Comparison of ENCODE assay signal across 8 mouse cellular contexts in genomic region chr7:100862828-100863638, GRCm38 (mm10). TPM values are rescaled to one million over a fixed set of nuclear protein-coding genes. Genes with fewer than 3 reads are reported as not detected.
A peak's percentile ranks its signal among the peaks of the same experiment; 100 is the strongest.
DNase-seq lines count a peak whose midpoint lies in the region; ATAC-seq and TF ChIP-seq lines count a peak whose summit lies in the region.

TSS of gene Relt (minus strand) at chr7:100863446.

- peak within 1 kb of the TSS; percentile 98 for H3K27ac ChIP-seq in bone marrow, adult 2 months (ENCODE audit: control insufficient read depth, insufficient read depth, low read depth, low read length, poor library complexity)
- peak within 1 kb of the TSS; percentile 75 for H3K27ac ChIP-seq in embryonic facial prominence, embryonic 14.5 days (replicated peaks; ENCODE audit: low read depth, low read length)
- H3K27ac ChIP-seq in limb, embryonic 13.5 days: peak within 1 kb of the TSS; percentile 69
- H3K27ac ChIP-seq in midbrain, embryonic 15.5 days: peak within 1 kb of the TSS; percentile 70

- H3K9ac ChIP-seq in embryonic facial prominence, embryonic 14.5 days (ENCODE audit: low read depth, low read length): peak within 1 kb of the TSS; percentile 80
- peak within 1 kb of the TSS; percentile 81 for H3K9ac ChIP-seq in limb, embryonic 13.5 days
- H3K9ac ChIP-seq in midbrain, embryonic 15.5 days: peak within 1 kb of the TSS; percentile 70

- TF ChIP-seq POLR2A in bone marrow, adult 2 months (IDR thresholded peaks at IDR 0.05; ENCODE audit: borderline replicate concordance, control insufficient read depth, low read depth, low read length): peak; percentile 94; the same call in 1 of the 2 replicates

- peak; percentile 90 for TF ChIP-seq CTCF in bone marrow, adult 2 months (IDR thresholded peaks at IDR 0.05; ENCODE audit: control insufficient read depth, insufficient read depth, low read length)

- ATAC-seq in embryonic facial prominence, embryonic 14.5 days (ENCODE audit: low read depth): peak; percentile 92
- ATAC-seq in limb, embryonic 13.5 days (ENCODE audit: low FRiP score, low read depth): peak; percentile 87
- peak; percentile 91 for ATAC-seq in midbrain, embryonic 15.5 days (replicated peaks)

- no peaks in the 10 kb centered on the region for H3K9me3 ChIP-seq in embryonic facial prominence, embryonic 14.5 days (ENCODE audit: control insufficient read depth, low read length)
- H3K9me3 ChIP-seq in limb, embryonic 13.5 days: no peaks in the 10 kb centered on the region
- no peaks in the 10 kb centered on the region for H3K9me3 ChIP-seq in midbrain, embryonic 15.5 days

- no peaks in the 10 kb centered on the region for H3K36me3 ChIP-seq in embryonic facial prominence, embryonic 14.5 days (ENCODE audit: control insufficient read depth, insufficient read depth, low read length)
- H3K36me3 ChIP-seq in limb, embryonic 13.5 days: no peaks in the 10 kb centered on the region
- H3K36me3 ChIP-seq in midbrain, embryonic 15.5 days (replicated peaks): no peaks in the 10 kb centered on the region

- under 1% methylated on average over 91 of the region's 91 CpGs for WGBS in bone marrow, adult 2 months
- 1% methylated on average over 27 of the region's 91 CpGs for WGBS in embryonic facial prominence, embryonic 14.5 days
- under 1% methylated on average over 91 of the region's 91 CpGs for WGBS in limb, embryonic 13.5 days
- under 1% methylated on average over 91 of the region's 91 CpGs for WGBS in midbrain, embryonic 15.5 days

- no peaks in the 10 kb centered on the region for H3K27me3 ChIP-seq in embryonic facial prominence, embryonic 14.5 days (replicated peaks; ENCODE audit: control insufficient read depth, insufficient read depth, low read length)
- no peaks in the 10 kb centered on the region for H3K27me3 ChIP-seq in limb, embryonic 13.5 days
- H3K27me3 ChIP-seq in midbrain, embryonic 15.5 days (replicated peaks): no peaks in the 10 kb centered on the region

- peak; percentile 98 for DNase-seq in A20 (ENCODE audit: low read depth, low spot score)
- peak; percentile 95 for DNase-seq in embryonic facial prominence, embryonic 14.5 days (ENCODE audit: low spot score)
- peak; percentile 93 for DNase-seq in heart, adult 8-10 months (ENCODE audit: low spot score)
- DNase-seq in kidney, adult 8-10 months: peak; percentile 83 to 91
- peak; percentile 96 to 99 for DNase-seq in spleen, adult 18-20 months

- peak within 1 kb of the TSS; percentile 97 for H3K4me2 ChIP-seq in embryonic facial prominence, embryonic 14.5 days (ENCODE audit: low read depth, low read length)
- peak within 1 kb of the TSS; percentile 98 for H3K4me2 ChIP-seq in limb, embryonic 13.5 days (replicated peaks)
- H3K4me2 ChIP-seq in midbrain, embryonic 15.5 days: peak within 1 kb of the TSS; percentile 97

- peak within 1 kb of the TSS; percentile 79 for H3K4me3 ChIP-seq in bone marrow, adult 2 months (replicated peaks; ENCODE audit: control insufficient read depth, low read depth, low read length)
- peak within 1 kb of the TSS; percentile 75 for H3K4me3 ChIP-seq in embryonic facial prominence, embryonic 14.5 days (ENCODE audit: low read depth, low read length)
- peak within 1 kb of the TSS; percentile 77 for H3K4me3 ChIP-seq in limb, embryonic 13.5 days
- peak within 1 kb of the TSS; percentile 62 for H3K4me3 ChIP-seq in midbrain, embryonic 15.5 days

- peaks cover 6% of the 10 kb centered on the region; the same call in 1 of the 2 replicates for H3K4me1 ChIP-seq in bone marrow, adult 2 months (ENCODE audit: control insufficient read depth, insufficient read depth, low read length)
- H3K4me1 ChIP-seq in embryonic facial prominence, embryonic 14.5 days (ENCODE audit: control insufficient read depth, insufficient read depth, low read length): peaks cover 11% of the 10 kb centered on the region; the same call in 1 of the 2 replicates
- peaks cover 18% of the 10 kb centered on the region for H3K4me1 ChIP-seq in limb, embryonic 13.5 days
- H3K4me1 ChIP-seq in midbrain, embryonic 15.5 days: peaks cover 4% of the 10 kb centered on the region; the same call in 1 of the 2 replicates

RNA-seq across cellular contexts. Expression of gene Relt, which starts in this region (rescaled TPM):
- 22.5 and 46.1 TPM in 2 replicates for polyA plus RNA-seq in bone marrow, adult 2 months (2011; ENCODE audit: insufficient read depth, insufficient read length, low replicate concordance, missing spikeins)
- polyA plus RNA-seq in embryonic facial prominence, embryonic 14.5 days (2014; fragmentation: Nextera tagmentation; extraction: Ambion mirVana): 4.1 and 4.6 TPM in 2 replicates
- total RNA-seq in heart, adult 8-10 months (2022): 1 to 10 TPM; 3.8 to 4.1 (median 3.9) TPM
- 3.6 and 4.3 TPM in 2 replicates for polyA plus RNA-seq in limb, embryonic 13.5 days (2015; fragmentation: Nextera tagmentation; extraction: Ambion mirVana)
- 4.7 and 5.9 TPM in 2 replicates for polyA plus RNA-seq in midbrain, embryonic 15.5 days (2015; fragmentation: Nextera tagmentation; extraction: Ambion mirVana)

Comparison
In these comparisons a context has a peak if more than half of its experiments do, and no peak if none do; other contexts are left out.
1. Peak in every context shown above with its lines: DNase-seq, ATAC-seq, H3K4me3 ChIP-seq and H3K27ac ChIP-seq.